ENCODE assay signal across 8 mouse cellular contexts in genomic region chr3:121171243-121171871, GRCm38 (mm10). TPM values are rescaled to one million over a fixed set of nuclear protein-coding genes. Genes with fewer than 3 reads are reported as not detected.
DNase-seq lines count a peak whose midpoint lies in the region; ATAC-seq and TF ChIP-seq lines count a peak whose summit lies in the region.

Gene Rwdd3 (minus strand): TSS chr3:121171695.

- peak within 1 kb of the TSS; percentile 86 for H3K27ac ChIP-seq in embryonic facial prominence, embryonic 13.5 days
- no peak within 1 kb of the TSS; the same call in 1 of the 2 replicates for H3K27ac ChIP-seq in limb, embryonic 14.5 days (replicated peaks; ENCODE audit: low read depth, low read length)
- peak within 1 kb of the TSS; percentile 68 for H3K27ac ChIP-seq in midbrain, postnatal 0 days (ENCODE audit: low read depth, low read length)

- H3K4me1 ChIP-seq in embryonic facial prominence, embryonic 13.5 days = peaks cover 4% of the 10 kb centered on the region
- H3K4me1 ChIP-seq in limb, embryonic 14.5 days (ENCODE audit: control insufficient read depth, insufficient read depth, low read length) = no peaks in the 10 kb centered on the region
- H3K4me1 ChIP-seq in midbrain, postnatal 0 days (ENCODE audit: insufficient read depth, low read length) = no peaks in the 10 kb centered on the region

- peak within 1 kb of the TSS; percentile 67 for H3K4me3 ChIP-seq in embryonic facial prominence, embryonic 13.5 days
- peak within 1 kb of the TSS; percentile 58 for H3K4me3 ChIP-seq in limb, embryonic 14.5 days (replicated peaks; ENCODE audit: low read length)
- H3K4me3 ChIP-seq in midbrain, postnatal 0 days (ENCODE audit: low read depth, low read length) = peak within 1 kb of the TSS; percentile 64

- TF ChIP-seq POLR2A in limb, embryonic 14.5 days (IDR thresholded peaks at IDR 0.05; ENCODE audit: borderline replicate concordance, extremely low read depth, insufficient read depth, insufficient read length) = no peak

- H3K4me2 ChIP-seq in embryonic facial prominence, embryonic 13.5 days = peak within 1 kb of the TSS; percentile 74
- peak within 1 kb of the TSS; percentile 68 for H3K4me2 ChIP-seq in limb, embryonic 14.5 days (replicated peaks; ENCODE audit: low read depth, low read length, severe bottlenecking)
- H3K4me2 ChIP-seq in midbrain, postnatal 0 days (ENCODE audit: low read depth, low read length, poor library complexity, severe bottlenecking) = peak within 1 kb of the TSS; percentile 80

- H3K9ac ChIP-seq in embryonic facial prominence, embryonic 13.5 days = peak within 1 kb of the TSS; percentile 77
- H3K9ac ChIP-seq in limb, embryonic 14.5 days (ENCODE audit: low read depth, low read length, severe bottlenecking) = peak within 1 kb of the TSS; percentile 63
- peak within 1 kb of the TSS; percentile 64 for H3K9ac ChIP-seq in midbrain, postnatal 0 days (replicated peaks; ENCODE audit: low read length, poor library complexity, severe bottlenecking)

- peak; percentile 92 for DNase-seq in 3134 (ENCODE audit: extremely low read depth, insufficient read length, low spot score)
- peak; percentile 93 to 95 for DNase-seq in adrenal gland, postnatal 36 days
- DNase-seq in heart, adult 8-10 months (ENCODE audit: low spot score) = peak; percentile 85
- peak; percentile 93 for DNase-seq in kidney, adult 9 months
- DNase-seq in limb, embryonic 14.5 days (ENCODE audit: low spot score) = peak; percentile 85
- peak; percentile 89 for DNase-seq in midbrain, postnatal 0 days (ENCODE audit: low spot score)
- peak; percentile 84 to 88 for DNase-seq in spleen, postnatal 14 days (ENCODE audit: low spot score in 2 of 2)

- under 1% methylated on average over 40 of the region's 40 CpGs for WGBS in embryonic facial prominence, embryonic 13.5 days
- under 1% methylated on average over 36 of the region's 40 CpGs for WGBS in limb, embryonic 14.5 days
- WGBS in midbrain, postnatal 0 days = under 1% methylated on average over 40 of the region's 40 CpGs

- no peaks in the 10 kb centered on the region for H3K36me3 ChIP-seq in embryonic facial prominence, embryonic 13.5 days
- no peaks in the 10 kb centered on the region for H3K36me3 ChIP-seq in limb, embryonic 14.5 days (ENCODE audit: control insufficient read depth, insufficient read depth, low read length)
- H3K36me3 ChIP-seq in midbrain, postnatal 0 days (ENCODE audit: insufficient read depth, low read length) = no peaks in the 10 kb centered on the region

- peak; percentile 90 for TF ChIP-seq CTCF in midbrain, postnatal 0 days (IDR thresholded peaks at IDR 0.05)

- no peaks in the 10 kb centered on the region for H3K27me3 ChIP-seq in embryonic facial prominence, embryonic 13.5 days
- no peaks in the 10 kb centered on the region for H3K27me3 ChIP-seq in limb, embryonic 14.5 days (ENCODE audit: control insufficient read depth, insufficient read depth, low read length)
- H3K27me3 ChIP-seq in midbrain, postnatal 0 days (ENCODE audit: insufficient read depth, low read length) = no peaks in the 10 kb centered on the region

- ATAC-seq in embryonic facial prominence, embryonic 13.5 days (ENCODE audit: insufficient number of reproducible peaks, insufficient read depth, low FRiP score, low TSS enrichment, low read depth) = peak; percentile 88
- ATAC-seq in limb, embryonic 14.5 days (ENCODE audit: low FRiP score, low read depth) = peak; percentile 95
- ATAC-seq in midbrain, postnatal 0 days (ENCODE audit: low FRiP score) = peak; percentile 93

- no peaks in the 10 kb centered on the region; the same call in 1 of the 2 replicates for H3K9me3 ChIP-seq in embryonic facial prominence, embryonic 13.5 days
- no peaks in the 10 kb centered on the region for H3K9me3 ChIP-seq in limb, embryonic 14.5 days (ENCODE audit: control insufficient read depth, low read length)
- no peaks in the 10 kb centered on the region for H3K9me3 ChIP-seq in midbrain, postnatal 0 days (ENCODE audit: low read length)

RNA-seq across cellular contexts. Expression of gene Rwdd3, which starts in this region (rescaled TPM):
- total RNA-seq in adrenal gland, postnatal 36 days (2021) = 10 to 100 TPM in 1 of 2 experiments, 1 to 10 TPM in 1; 6.7 to 13.0 TPM
- polyA plus RNA-seq in embryonic facial prominence, embryonic 13.5 days (2015; fragmentation: Nextera tagmentation; extraction: Ambion mirVana) = 6.6 and 6.9 TPM in 2 replicates
- total RNA-seq in heart, adult 8-10 months (2022) = 1 to 10 TPM; 1.7 to 3.1 (median 2.2) TPM
- polyA plus RNA-seq in limb, embryonic 14.5 days (2012; rRNA removed) = 6.3 and 7.7 TPM in 2 replicates
- 7.6 and 8.0 TPM in 2 replicates for polyA plus RNA-seq in limb, embryonic 14.5 days (2014; fragmentation: Nextera tagmentation; extraction: Ambion mirVana)
- total RNA-seq in midbrain, postnatal 0 days (2014; rRNA removed) = 5.6 and 11.3 TPM in 2 replicates
- polyA plus RNA-seq in midbrain, postnatal 0 days (2015; fragmentation: Nextera tagmentation; extraction: Ambion mirVana) = 10.0 and 10.2 TPM in 2 replicates
